Mouse (Mus musculus) lung, postnatal 0 days (tissue): ENCODE data around the gene Lpp.

Experiments used
- CTCF ChIP-seq: IDR thresholded peaks from 2 replicates; pipeline ENCODE4 v1.5.1; 2016; ENCODE audit warnings: antibody characterized with exemption, mild to moderate bottlenecking
- EP300 ChIP-seq: IDR thresholded peaks from 2 replicates; pipeline ENCODE4 v1.6.1; 2016; ENCODE audit warnings: antibody characterized with exemption, mild to moderate bottlenecking, control low read depth

- TF ChIP-seq EP300 (no peak), CTCF (no peak)
Observed at GRCm38 (mm10) chr16:24817381-24817780, 424.1 kb downstream of the Lpp start.
